Mouse (Mus musculus): ENCODE results near the gene Boc. TPM values are rescaled to one million over a fixed set of nuclear protein-coding genes. Genes with fewer than 3 reads are reported as not detected.

Boc gene
- polyA plus RNA-seq, 1 experiment: not detected

GRCm38 (mm10) chr16:44549867-44550679, 8.6 kb downstream of the Boc start:
- 75% methylated on average over 7 of the region's 7 CpGs for WGBS
- no peak overlapping the region for H3K4me3 ChIP-seq (replicated peaks; ENCODE audit: control insufficient read depth, low read depth, low read length)
- no peak overlapping the region for H3K27ac ChIP-seq (ENCODE audit: control insufficient read depth, insufficient read depth, low read depth, low read length, poor library complexity)
- H3K4me1 ChIP-seq (ENCODE audit: control insufficient read depth, insufficient read depth, low read length): no peaks in the 10 kb centered on the region; the same call in 1 of the 2 replicates
- TF ChIP-seq CTCF (IDR thresholded peaks at IDR 0.05; ENCODE audit: control insufficient read depth, insufficient read depth, low read length) (no peak), POLR2A (IDR thresholded peaks at IDR 0.05; ENCODE audit: borderline replicate concordance, control insufficient read depth, low read depth, low read length) (no peak)

GRCm38 (mm10) chr16:44549381-44549780, 9.3 kb downstream of the Boc start:
- Histone ChIP-seq H3K4me3 (replicated peaks; ENCODE audit: control insufficient read depth, low read depth, low read length) (no peak overlapping the region), H3K4me1 (ENCODE audit: control insufficient read depth, insufficient read depth, low read length) (no peaks in the 10 kb centered on the region; the same call in 1 of the 2 replicates), H3K27ac (ENCODE audit: control insufficient read depth, insufficient read depth, low read depth, low read length, poor library complexity) (no peak overlapping the region)
- TF ChIP-seq POLR2A (IDR thresholded peaks at IDR 0.05; ENCODE audit: borderline replicate concordance, control insufficient read depth, low read depth, low read length) (no peak), CTCF (IDR thresholded peaks at IDR 0.05; ENCODE audit: control insufficient read depth, insufficient read depth, low read length) (no peak)
- WGBS: 76% methylated on average over 6 of the region's 6 CpGs

- no peak overlapping the region for H3K27ac ChIP-seq (ENCODE audit: control insufficient read depth, insufficient read depth, low read depth, low read length, poor library complexity)
- no peak for TF ChIP-seq CTCF (IDR thresholded peaks at IDR 0.05; ENCODE audit: control insufficient read depth, insufficient read depth, low read length)
- TF ChIP-seq POLR2A (IDR thresholded peaks at IDR 0.05; ENCODE audit: borderline replicate concordance, control insufficient read depth, low read depth, low read length): no peak
- no peak overlapping the region for H3K4me3 ChIP-seq (replicated peaks; ENCODE audit: control insufficient read depth, low read depth, low read length)
- 57% methylated on average over 1 of the region's 1 CpGs for WGBS
- H3K4me1 ChIP-seq (ENCODE audit: control insufficient read depth, insufficient read depth, low read length): no peaks in the 10 kb centered on the region; the same call in 1 of the 2 replicates
Measured at GRCm38 (mm10) chr16:44547976-44548375, 10.7 kb downstream of the Boc start.

GRCm38 (mm10) chr16:44546831-44547230, 11.9 kb downstream of the Boc start:
- Histone ChIP-seq H3K4me3 (replicated peaks; ENCODE audit: control insufficient read depth, low read depth, low read length) (no peak overlapping the region), H3K27ac (ENCODE audit: control insufficient read depth, insufficient read depth, low read depth, low read length, poor library complexity) (no peak overlapping the region), H3K4me1 (ENCODE audit: control insufficient read depth, insufficient read depth, low read length) (no peaks in the 10 kb centered on the region; the same call in 1 of the 2 replicates)
- WGBS: 1% methylated on average over 8 of the region's 8 CpGs
- TF ChIP-seq CTCF (IDR thresholded peaks at IDR 0.05; ENCODE audit: control insufficient read depth, insufficient read depth, low read length) (no peak), POLR2A (IDR thresholded peaks at IDR 0.05; ENCODE audit: borderline replicate concordance, control insufficient read depth, low read depth, low read length) (no peak)

- 53% methylated on average over 2 of the region's 2 CpGs for WGBS
- H3K4me1 ChIP-seq (ENCODE audit: control insufficient read depth, insufficient read depth, low read length): no peaks in the 10 kb centered on the region; the same call in 1 of the 2 replicates
- no peak for TF ChIP-seq POLR2A (IDR thresholded peaks at IDR 0.05; ENCODE audit: borderline replicate concordance, control insufficient read depth, low read depth, low read length)
- TF ChIP-seq CTCF (IDR thresholded peaks at IDR 0.05; ENCODE audit: control insufficient read depth, insufficient read depth, low read length): no peak
- no peak overlapping the region for H3K4me3 ChIP-seq (replicated peaks; ENCODE audit: control insufficient read depth, low read depth, low read length)
- H3K27ac ChIP-seq (ENCODE audit: control insufficient read depth, insufficient read depth, low read depth, low read length, poor library complexity): no peak overlapping the region
Measured at GRCm38 (mm10) chr16:44545939-44546338, 12.8 kb downstream of the Boc start.

- 77% methylated on average over 7 of the region's 7 CpGs for WGBS
- TF ChIP-seq CTCF (IDR thresholded peaks at IDR 0.05; ENCODE audit: control insufficient read depth, insufficient read depth, low read length) (no peak), POLR2A (IDR thresholded peaks at IDR 0.05; ENCODE audit: borderline replicate concordance, control insufficient read depth, low read depth, low read length) (no peak)
Measured at GRCm38 (mm10) chr16:44545153-44545552, 13.5 kb downstream of the Boc start.

GRCm38 (mm10) chr16:44543098-44543497, 15.6 kb downstream of the Boc start:
- 75% methylated on average over 3 of the region's 3 CpGs for WGBS
- Histone ChIP-seq H3K4me1 (ENCODE audit: control insufficient read depth, insufficient read depth, low read length) (no peaks in the 10 kb centered on the region; the same call in 1 of the 2 replicates), H3K27ac (ENCODE audit: control insufficient read depth, insufficient read depth, low read depth, low read length, poor library complexity) (no peak overlapping the region), H3K4me3 (replicated peaks; ENCODE audit: control insufficient read depth, low read depth, low read length) (no peak overlapping the region)
- no peak for TF ChIP-seq CTCF (IDR thresholded peaks at IDR 0.05; ENCODE audit: control insufficient read depth, insufficient read depth, low read length)

More at GRCm38 (mm10) chr16:44545153-44545552, 13.5 kb downstream of the Boc start:
- Histone ChIP-seq H3K4me3 (replicated peaks; ENCODE audit: control insufficient read depth, low read depth, low read length) (no peak overlapping the region), H3K27ac (ENCODE audit: control insufficient read depth, insufficient read depth, low read depth, low read length, poor library complexity) (no peak overlapping the region), H3K4me1 (ENCODE audit: control insufficient read depth, insufficient read depth, low read length) (no peaks in the 10 kb centered on the region; the same call in 1 of the 2 replicates)

- H3K4me1 ChIP-seq (ENCODE audit: control insufficient read depth, insufficient read depth, low read length): no peaks in the 10 kb centered on the region; the same call in 1 of the 2 replicates
- TF ChIP-seq POLR2A (IDR thresholded peaks at IDR 0.05; ENCODE audit: borderline replicate concordance, control insufficient read depth, low read depth, low read length) (no peak), CTCF (IDR thresholded peaks at IDR 0.05; ENCODE audit: control insufficient read depth, insufficient read depth, low read length) (no peak)
- H3K4me3 ChIP-seq (replicated peaks; ENCODE audit: control insufficient read depth, low read depth, low read length): no peak overlapping the region
- no peak overlapping the region for H3K27ac ChIP-seq (ENCODE audit: control insufficient read depth, insufficient read depth, low read depth, low read length, poor library complexity)
- 78% methylated on average over 3 of the region's 3 CpGs for WGBS
Measured at GRCm38 (mm10) chr16:44542029-44542690, 16.5 kb downstream of the Boc start.

Measured in bone marrow, adult 2 months (tissue).